Mouse (Mus musculus): Measurements from ENCODE around the gene Prkag1.

Prkag1 gene

DNA sequence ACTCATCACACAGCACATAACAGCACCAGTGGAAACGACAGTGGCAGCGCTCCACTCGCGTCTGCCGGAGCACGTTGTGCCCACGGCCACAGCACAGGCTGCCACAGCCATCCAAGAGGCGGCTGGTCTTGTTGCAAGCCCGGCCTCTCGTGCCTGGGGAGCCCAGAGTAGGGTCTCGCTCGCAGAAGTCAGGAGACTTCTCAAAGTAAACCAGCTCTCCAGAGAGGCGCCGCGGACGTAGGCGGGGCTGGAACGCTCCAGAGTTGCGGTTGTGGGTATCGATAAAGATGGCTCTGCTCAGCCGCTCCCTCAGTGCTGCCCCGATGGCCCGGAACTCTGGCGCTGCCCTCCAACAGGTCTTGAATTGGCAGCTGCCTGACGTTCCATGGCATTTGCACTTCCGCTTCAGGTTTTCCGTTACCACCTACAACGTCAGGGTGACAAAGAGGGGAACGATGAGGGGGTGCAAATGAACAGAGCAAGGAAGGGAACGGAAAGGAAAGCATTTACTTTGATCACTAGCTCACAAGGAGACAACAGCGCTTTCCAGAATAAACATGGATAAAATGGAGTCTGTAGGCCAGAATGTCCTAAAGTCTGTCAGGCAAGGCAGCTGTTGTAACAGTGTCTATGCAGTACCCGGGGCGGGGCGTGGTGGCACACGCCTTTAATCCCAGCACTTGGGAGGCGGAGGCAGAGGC lies 58.7 kb downstream of the Prkag1 start:
- no peak for DNase-seq (ENCODE audit: low spot score in 2 of 2)

DNA sequence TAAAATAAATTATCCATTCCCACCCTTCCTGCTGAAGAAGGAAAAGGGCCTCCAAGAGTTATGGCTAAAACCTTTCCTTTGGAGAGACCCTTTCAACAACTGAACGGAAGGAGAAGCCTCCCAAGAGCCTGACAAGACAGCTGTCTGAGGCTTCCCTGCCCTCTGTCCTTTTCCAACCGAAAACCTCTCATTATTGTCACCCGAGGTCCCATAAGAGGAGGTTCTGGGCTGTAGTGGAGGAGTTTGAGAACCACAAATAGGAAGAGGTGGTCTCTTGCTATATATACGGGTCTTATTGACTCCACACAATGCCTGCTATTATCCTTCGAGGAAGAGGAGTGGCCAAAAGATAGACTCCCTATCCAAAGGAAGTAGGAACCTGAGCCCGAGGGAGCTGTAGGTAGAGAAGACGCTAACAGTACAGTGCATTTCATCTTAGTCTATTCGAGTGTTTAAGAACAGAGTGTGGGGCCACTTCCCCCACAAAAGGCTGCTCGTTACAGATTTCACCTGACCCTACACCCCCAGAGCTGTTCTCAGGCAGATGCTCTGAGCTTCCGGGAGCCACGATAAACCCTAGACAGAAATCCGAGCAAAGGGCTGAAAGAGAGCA lies 59.4 kb downstream of the Prkag1 start:
- DNase-seq (ENCODE audit: low spot score in 2 of 2) = no peak

DNA sequence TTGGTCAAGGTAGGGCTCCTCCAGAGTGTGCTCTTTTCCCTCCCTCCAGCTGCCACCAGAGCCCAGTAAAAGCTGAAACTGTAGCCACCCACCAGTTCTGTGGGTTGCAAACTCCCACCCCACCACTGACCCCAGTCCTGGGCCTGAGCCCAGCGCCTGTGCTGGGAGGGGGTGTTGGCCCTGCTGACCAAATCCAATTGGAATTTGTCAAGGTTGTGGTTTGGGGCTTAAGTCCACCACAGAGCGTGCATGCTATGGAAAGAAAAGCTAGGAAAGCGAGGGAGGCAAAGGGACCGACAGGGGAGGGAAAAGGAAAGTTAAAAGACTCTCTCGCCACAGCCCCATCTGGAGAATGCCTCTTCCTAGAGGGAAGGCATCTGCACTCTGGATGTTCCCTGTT lies 63.1 kb downstream of the Prkag1 start:
- DNase-seq (ENCODE audit: low spot score in 2 of 2) = no peak

DNA sequence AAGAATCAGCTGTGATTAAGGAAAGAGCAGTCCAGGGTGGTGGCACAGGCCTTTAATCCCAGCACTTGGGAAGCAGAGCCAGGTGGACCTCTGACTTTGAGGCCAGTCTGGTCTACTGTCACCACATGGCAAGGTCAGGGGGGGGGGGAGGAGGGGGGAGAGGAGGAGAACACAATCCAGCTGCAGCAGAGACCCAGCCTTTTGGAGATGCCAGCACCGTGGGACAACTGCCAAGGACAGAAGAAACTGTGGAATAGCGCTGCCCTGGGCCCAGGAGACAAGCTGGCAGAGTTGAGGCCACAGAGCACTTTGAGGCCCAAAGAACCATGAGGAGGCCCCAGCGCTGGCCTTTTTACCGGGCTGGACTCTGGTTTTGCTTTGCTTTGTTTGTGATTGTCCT lies 65.4 kb downstream of the Prkag1 start:
- no peak for DNase-seq (ENCODE audit: low spot score in 2 of 2)
